Mouse (Mus musculus): ENCODE data around the gene Zfp92. TPM values are rescaled to one million over a fixed set of nuclear protein-coding genes. Genes with fewer than 3 reads are reported as not detected.

The Zfp92 gene
- polyA plus RNA-seq, 1 experiment from 2014 or later = 0.11 TPM

DNA sequence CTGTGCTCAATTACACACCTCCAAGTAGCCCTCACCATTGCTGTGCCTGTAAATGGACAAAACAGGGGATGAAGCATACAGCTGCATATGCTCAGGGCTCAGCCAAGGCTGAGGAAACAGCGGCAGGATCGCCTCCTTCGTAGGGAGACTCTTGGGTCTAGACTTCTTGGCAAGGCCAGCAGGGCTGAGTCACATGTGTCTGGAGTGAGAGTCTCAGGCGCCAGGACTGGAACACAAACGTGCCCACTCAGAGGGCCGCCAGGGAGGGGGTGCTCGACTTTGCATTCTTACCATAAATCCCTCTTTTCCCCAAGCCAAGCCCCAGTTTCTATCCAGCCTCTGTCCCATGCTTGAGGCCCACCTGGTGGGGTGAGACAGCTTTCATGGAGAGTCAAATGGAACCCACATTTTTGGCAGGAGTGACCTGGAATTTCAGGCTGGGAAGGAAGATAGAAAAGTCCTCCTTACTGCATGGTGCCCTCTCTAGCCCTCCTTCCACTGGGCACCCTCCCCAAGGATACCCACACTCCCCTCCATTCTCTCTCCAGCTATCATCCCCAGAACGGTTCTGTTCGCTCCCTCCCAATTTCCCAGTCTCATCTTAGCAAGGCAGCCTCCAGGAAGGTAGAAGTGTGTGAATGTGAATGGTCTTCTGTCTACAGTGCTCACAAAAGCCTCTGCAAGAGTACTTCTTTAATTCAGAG, 54.7 kb downstream of the Zfp92 start:
- peak; percentile 82 for DNase-seq (ENCODE audit: low spot score)
- peak; percentile 78 for ATAC-seq (ENCODE audit: low read depth)
- H3K4me1 ChIP-seq (ENCODE audit: control insufficient read depth, insufficient read depth, low read length) = peaks cover 30% of the 10 kb centered on the region
- peak overlapping the region; percentile 93 for H3K27ac ChIP-seq (replicated peaks; ENCODE audit: low read depth, low read length)
- H3K4me2 ChIP-seq (ENCODE audit: low read depth, low read length) = no peak overlapping the region
- no peak overlapping the region for H3K4me3 ChIP-seq (ENCODE audit: low read depth, low read length)
- no peak overlapping the region for H3K9ac ChIP-seq (ENCODE audit: low read depth, low read length)
- H3K36me3 ChIP-seq (ENCODE audit: control insufficient read depth, insufficient read depth, low read length) = no peaks in the 10 kb centered on the region
- H3K27me3 ChIP-seq (replicated peaks; ENCODE audit: control insufficient read depth, insufficient read depth, low read length) = no peaks in the 10 kb centered on the region
- 46% methylated on average over 5 of the region's 9 CpGs for WGBS
- H3K9me3 ChIP-seq (ENCODE audit: control insufficient read depth, low read length) = no peaks in the 10 kb centered on the region

DNA sequence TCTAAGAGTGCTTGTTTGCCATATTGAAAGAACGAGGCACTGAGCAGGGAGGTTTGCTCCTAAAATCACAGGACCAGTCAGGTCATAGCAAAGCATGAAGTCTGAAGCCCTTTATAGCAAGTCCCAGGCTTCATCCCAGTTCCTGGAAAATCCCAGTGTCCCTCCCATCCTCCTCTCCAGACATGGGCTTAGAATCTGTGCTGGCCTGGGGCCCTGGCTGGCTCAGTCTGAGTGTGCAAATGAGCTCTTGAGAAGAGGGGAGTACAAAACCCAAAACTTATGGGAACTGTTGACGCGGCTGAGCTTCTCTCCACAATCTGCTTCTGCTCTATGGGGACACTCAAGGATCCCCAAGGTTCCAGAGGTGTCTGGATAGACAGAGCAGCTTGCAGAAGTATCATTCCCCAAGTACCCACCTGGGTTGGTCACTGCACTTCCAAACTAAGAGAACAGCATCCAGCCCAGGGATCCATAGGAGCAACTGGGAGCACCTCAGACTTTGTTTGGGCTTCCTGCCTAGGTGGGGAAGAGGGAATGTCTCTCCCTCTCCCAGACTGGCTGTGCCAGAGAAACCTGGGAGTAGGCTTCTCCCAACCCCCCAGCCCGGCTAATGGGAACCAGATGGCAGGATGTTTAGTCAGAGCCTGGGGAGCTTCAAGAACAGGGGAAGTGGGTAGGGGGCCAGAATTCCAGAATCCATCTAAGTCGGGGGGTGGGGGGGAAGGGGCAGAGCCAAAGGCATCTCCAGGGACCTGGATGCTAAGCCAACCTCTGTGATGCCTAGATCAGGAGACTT, 56.7 kb downstream of the Zfp92 start:
- Histone ChIP-seq H3K27ac (replicated peaks; ENCODE audit: low read depth, low read length) (peak overlapping the region; percentile 93), H3K9ac (ENCODE audit: low read depth, low read length) (no peak overlapping the region), H3K4me1 (ENCODE audit: control insufficient read depth, insufficient read depth, low read length) (peaks cover 30% of the 10 kb centered on the region), H3K4me2 (ENCODE audit: low read depth, low read length) (peak overlapping the region; percentile 29), H3K36me3 (ENCODE audit: control insufficient read depth, insufficient read depth, low read length) (no peaks in the 10 kb centered on the region), H3K27me3 (replicated peaks; ENCODE audit: control insufficient read depth, insufficient read depth, low read length) (no peaks in the 10 kb centered on the region), H3K9me3 (ENCODE audit: control insufficient read depth, low read length) (no peaks in the 10 kb centered on the region), H3K4me3 (ENCODE audit: low read depth, low read length) (no peak overlapping the region)
- peak; percentile 86 for ATAC-seq (ENCODE audit: low read depth)
- WGBS = 50% methylated on average over 5 of the region's 5 CpGs
- peak; percentile 90 for DNase-seq (ENCODE audit: low spot score)

DNA sequence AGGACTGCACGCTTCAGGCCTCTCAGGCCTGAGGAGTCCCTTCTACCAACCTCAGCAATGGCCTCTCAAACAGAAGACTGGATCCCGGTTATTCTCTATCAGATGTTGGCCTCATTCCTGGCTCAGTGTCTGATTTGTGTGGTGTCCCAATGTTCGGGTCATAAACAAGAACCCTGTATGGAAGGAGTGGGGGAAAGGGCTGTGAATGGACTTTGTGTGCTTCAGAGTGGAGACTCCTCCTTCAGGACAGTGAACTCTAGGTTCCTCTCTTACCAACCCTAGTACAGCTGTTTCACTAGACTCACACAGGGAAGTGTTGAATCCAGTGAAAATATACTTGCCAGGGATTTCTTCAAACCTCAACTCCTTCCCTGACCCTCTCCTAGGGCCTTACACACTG, 57.4 kb downstream of the Zfp92 start:
- no peak overlapping the region for H3K9ac ChIP-seq (ENCODE audit: low read depth, low read length)
- no peaks in the 10 kb centered on the region for H3K27me3 ChIP-seq (replicated peaks; ENCODE audit: control insufficient read depth, insufficient read depth, low read length)
- H3K36me3 ChIP-seq (ENCODE audit: control insufficient read depth, insufficient read depth, low read length) = no peaks in the 10 kb centered on the region
- no peaks in the 10 kb centered on the region for H3K9me3 ChIP-seq (ENCODE audit: control insufficient read depth, low read length)
- H3K4me3 ChIP-seq (ENCODE audit: low read depth, low read length) = no peak overlapping the region
- DNase-seq (ENCODE audit: low spot score) = no peak
- no peak for ATAC-seq (ENCODE audit: low read depth)
- H3K27ac ChIP-seq (replicated peaks; ENCODE audit: low read depth, low read length) = peak overlapping the region; percentile 93
- peaks cover 30% of the 10 kb centered on the region for H3K4me1 ChIP-seq (ENCODE audit: control insufficient read depth, insufficient read depth, low read length)
- no peak overlapping the region for H3K4me2 ChIP-seq (ENCODE audit: low read depth, low read length)
- 45% methylated on average over 3 of the region's 3 CpGs for WGBS

DNA sequence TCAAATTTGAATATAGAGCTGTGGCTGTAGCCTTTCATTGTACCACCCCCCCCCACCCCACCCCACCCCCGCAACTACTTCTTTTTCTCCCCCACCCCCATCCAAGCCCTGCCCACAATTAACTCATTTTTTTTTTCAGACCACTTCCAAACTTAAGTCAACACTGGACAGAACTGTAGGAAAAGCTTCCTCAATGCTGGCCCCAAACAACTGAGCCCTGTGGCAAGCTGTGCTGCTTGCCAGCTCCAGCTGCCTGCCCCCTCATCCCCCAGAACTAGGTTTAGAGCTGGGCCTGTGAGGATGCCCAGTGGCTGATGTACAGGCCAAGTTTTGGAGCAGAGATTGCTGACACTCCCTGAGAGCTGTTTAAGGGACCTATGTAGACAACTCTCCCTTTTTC, 57.9 kb downstream of the Zfp92 start:
- Histone ChIP-seq H3K4me1 (ENCODE audit: control insufficient read depth, insufficient read depth, low read length) (peaks cover 30% of the 10 kb centered on the region), H3K9ac (ENCODE audit: low read depth, low read length) (no peak overlapping the region), H3K36me3 (ENCODE audit: control insufficient read depth, insufficient read depth, low read length) (no peaks in the 10 kb centered on the region), H3K27me3 (replicated peaks; ENCODE audit: control insufficient read depth, insufficient read depth, low read length) (no peaks in the 10 kb centered on the region), H3K4me3 (ENCODE audit: low read depth, low read length) (no peak overlapping the region), H3K9me3 (ENCODE audit: control insufficient read depth, low read length) (no peaks in the 10 kb centered on the region), H3K4me2 (ENCODE audit: low read depth, low read length) (no peak overlapping the region), H3K27ac (replicated peaks; ENCODE audit: low read depth, low read length) (peak overlapping the region; percentile 93)
- no peak for DNase-seq (ENCODE audit: low spot score)
- WGBS = 50% methylated on average over 1 of the region's 1 CpGs
- no peak for ATAC-seq (ENCODE audit: low read depth)

DNA sequence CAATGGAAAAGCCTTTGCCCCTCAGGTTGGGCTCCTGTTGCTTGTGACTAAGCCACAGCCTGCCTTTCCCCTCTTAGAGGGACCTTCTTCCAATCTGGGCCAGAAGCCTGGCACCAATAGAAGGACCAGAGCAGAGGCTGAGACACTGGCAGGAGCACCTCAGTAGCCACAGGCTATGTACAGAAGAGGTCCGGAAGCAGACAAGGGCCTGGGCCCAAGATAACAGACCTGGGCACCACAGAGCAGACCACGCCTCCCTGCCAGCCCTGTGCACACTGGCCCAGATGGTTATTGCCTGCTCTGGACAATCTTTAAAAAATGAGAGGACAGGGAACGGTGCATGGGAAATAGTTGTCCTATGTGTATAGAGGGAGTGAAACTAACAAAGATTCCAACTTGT, 60.9 kb downstream of the Zfp92 start:
- Histone ChIP-seq H3K27ac (replicated peaks; ENCODE audit: low read depth, low read length) (no peak overlapping the region), H3K4me1 (ENCODE audit: control insufficient read depth, insufficient read depth, low read length) (peaks cover 33% of the 10 kb centered on the region), H3K36me3 (ENCODE audit: control insufficient read depth, insufficient read depth, low read length) (no peaks in the 10 kb centered on the region), H3K4me2 (ENCODE audit: low read depth, low read length) (no peak overlapping the region), H3K27me3 (replicated peaks; ENCODE audit: control insufficient read depth, insufficient read depth, low read length) (no peaks in the 10 kb centered on the region; the same call in 1 of the 2 replicates), H3K9me3 (ENCODE audit: control insufficient read depth, low read length) (no peaks in the 10 kb centered on the region), H3K9ac (ENCODE audit: low read depth, low read length) (no peak overlapping the region), H3K4me3 (ENCODE audit: low read depth, low read length) (no peak overlapping the region)
- DNase-seq (ENCODE audit: low spot score) (no peak), ATAC-seq (ENCODE audit: low read depth) (no peak)
- WGBS = 85% methylated on average over 3 of the region's 3 CpGs

DNA sequence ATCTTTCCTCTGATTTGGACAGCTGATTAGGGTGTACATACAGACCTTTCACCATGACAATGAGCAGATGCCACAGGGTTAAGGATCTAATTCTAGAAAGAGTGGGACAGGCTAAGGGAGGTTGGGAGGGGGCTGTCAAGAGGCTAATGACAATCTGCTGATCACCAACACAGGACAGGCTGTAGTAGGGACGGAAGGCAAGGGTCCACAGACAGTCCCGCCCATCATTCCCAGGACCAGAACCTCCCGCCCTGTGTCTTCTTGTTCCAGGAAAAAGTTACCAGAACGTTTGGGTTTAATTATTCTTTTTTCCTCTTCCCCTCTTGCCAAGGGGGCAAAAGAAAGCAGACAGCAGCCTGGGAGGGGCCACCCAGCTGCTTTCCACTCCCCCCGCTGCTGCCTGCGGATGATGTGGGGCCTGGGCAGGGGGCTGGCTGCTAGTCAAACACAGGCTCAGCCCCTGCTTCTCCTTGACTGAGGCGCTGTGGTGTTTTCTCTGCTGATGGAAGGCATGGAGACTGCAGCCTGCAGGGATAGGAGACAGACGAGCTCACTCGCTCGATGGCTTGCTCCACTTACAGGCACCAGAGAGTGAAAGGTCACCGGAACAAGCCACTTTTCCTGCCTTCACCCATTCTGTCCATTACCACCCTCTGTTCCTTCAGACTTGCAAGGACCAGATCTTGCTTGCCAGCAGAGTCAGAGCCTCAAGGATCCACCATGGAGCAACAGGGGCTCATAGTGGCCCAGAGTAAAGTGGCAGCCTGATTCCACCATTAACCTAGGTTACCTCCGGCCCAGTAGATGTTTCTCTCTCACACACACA, 63.7 kb downstream of the Zfp92 start:
- H3K9ac ChIP-seq (ENCODE audit: low read depth, low read length) = no peak overlapping the region
- DNase-seq (ENCODE audit: low spot score) (peak; percentile 78), ATAC-seq (ENCODE audit: low read depth) (peak; percentile 80)
- H3K4me3 ChIP-seq (ENCODE audit: low read depth, low read length) = no peak overlapping the region
- no peak overlapping the region for H3K4me2 ChIP-seq (ENCODE audit: low read depth, low read length)
- WGBS = 43% methylated on average over 12 of the region's 12 CpGs
- H3K4me1 ChIP-seq (ENCODE audit: control insufficient read depth, insufficient read depth, low read length) = peaks cover 21% of the 10 kb centered on the region
- H3K27ac ChIP-seq (replicated peaks; ENCODE audit: low read depth, low read length) = peak overlapping the region; percentile 91
- no peaks in the 10 kb centered on the region for H3K9me3 ChIP-seq (ENCODE audit: control insufficient read depth, low read length)
- H3K36me3 ChIP-seq (ENCODE audit: control insufficient read depth, insufficient read depth, low read length) = no peaks in the 10 kb centered on the region
- no peaks in the 10 kb centered on the region; the same call in 1 of the 2 replicates for H3K27me3 ChIP-seq (replicated peaks; ENCODE audit: control insufficient read depth, insufficient read depth, low read length)

DNA sequence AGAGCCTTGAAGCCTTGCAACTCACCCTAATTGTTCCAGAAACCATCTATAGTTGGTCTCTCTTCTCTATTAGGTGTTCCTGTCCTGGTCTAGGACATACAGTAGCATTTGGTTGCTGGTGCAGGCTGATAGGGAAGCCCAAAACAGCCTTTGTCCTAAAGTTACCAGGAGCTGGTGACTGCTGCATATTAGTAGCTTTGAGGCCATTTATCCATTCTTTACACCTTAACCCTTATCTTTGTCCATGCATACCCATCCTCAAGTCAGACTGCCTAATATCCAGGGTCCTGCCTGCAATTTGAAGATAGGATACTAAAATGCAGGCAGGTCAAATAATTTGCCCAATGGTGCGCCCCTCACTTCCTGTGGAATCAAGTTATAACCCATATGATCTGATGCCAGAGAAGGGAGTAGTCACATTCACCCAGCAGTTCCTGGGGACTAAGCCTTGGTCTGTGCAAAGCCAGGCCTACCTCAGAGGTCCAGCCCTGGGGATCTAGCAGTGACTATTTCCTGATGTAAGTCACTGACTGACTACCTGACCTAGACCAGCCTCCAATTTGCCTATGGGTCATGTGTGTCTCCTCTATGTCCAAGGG, 64.9 kb downstream of the Zfp92 start:
- Histone ChIP-seq H3K4me1 (ENCODE audit: control insufficient read depth, insufficient read depth, low read length) (peaks cover 21% of the 10 kb centered on the region), H3K4me2 (ENCODE audit: low read depth, low read length) (no peak overlapping the region), H3K27ac (replicated peaks; ENCODE audit: low read depth, low read length) (peak overlapping the region; percentile 91), H3K9me3 (ENCODE audit: control insufficient read depth, low read length) (no peaks in the 10 kb centered on the region), H3K9ac (ENCODE audit: low read depth, low read length) (no peak overlapping the region), H3K4me3 (ENCODE audit: low read depth, low read length) (no peak overlapping the region), H3K27me3 (replicated peaks; ENCODE audit: control insufficient read depth, insufficient read depth, low read length) (no peaks in the 10 kb centered on the region; the same call in 1 of the 2 replicates), H3K36me3 (ENCODE audit: control insufficient read depth, insufficient read depth, low read length) (no peaks in the 10 kb centered on the region)
- no peak for ATAC-seq (ENCODE audit: low read depth)
- no peak for DNase-seq (ENCODE audit: low spot score)
- WGBS = 89% methylated on average over 1 of the region's 1 CpGs

DNA sequence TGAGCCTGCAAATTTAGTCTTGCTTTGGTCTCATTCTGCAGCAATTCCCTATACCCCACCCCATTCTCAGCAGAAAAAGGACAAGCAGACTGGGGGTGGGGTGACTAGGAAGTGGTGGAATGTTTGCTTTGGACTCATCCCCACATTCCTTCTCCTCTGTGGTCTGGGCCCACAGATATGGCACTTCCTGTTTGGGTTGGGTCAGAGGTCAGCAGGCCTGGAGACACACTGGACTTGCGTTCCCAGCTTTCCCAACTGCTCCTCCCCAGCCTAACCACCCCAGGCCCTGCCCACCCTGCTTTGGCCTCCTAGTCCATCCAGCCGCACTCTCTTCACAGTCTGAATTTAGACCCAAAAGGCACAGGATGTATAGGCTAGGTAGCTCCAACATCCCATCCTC, 65.7 kb downstream of the Zfp92 start:
- peaks cover 21% of the 10 kb centered on the region for H3K4me1 ChIP-seq (ENCODE audit: control insufficient read depth, insufficient read depth, low read length)
- H3K9ac ChIP-seq (ENCODE audit: low read depth, low read length) = no peak overlapping the region
- ATAC-seq (ENCODE audit: low read depth) (no peak; the same call in 1 of the 2 replicates), DNase-seq (ENCODE audit: low spot score) (peak; percentile 54)
- H3K27ac ChIP-seq (replicated peaks; ENCODE audit: low read depth, low read length) = peak overlapping the region; percentile 68
- H3K4me3 ChIP-seq (ENCODE audit: low read depth, low read length) = no peak overlapping the region
- no peaks in the 10 kb centered on the region; the same call in 1 of the 2 replicates for H3K27me3 ChIP-seq (replicated peaks; ENCODE audit: control insufficient read depth, insufficient read depth, low read length)
- no peaks in the 10 kb centered on the region for H3K36me3 ChIP-seq (ENCODE audit: control insufficient read depth, insufficient read depth, low read length)
- WGBS = 72% methylated on average over 2 of the region's 2 CpGs
- no peak overlapping the region for H3K4me2 ChIP-seq (ENCODE audit: low read depth, low read length)
- H3K9me3 ChIP-seq (ENCODE audit: control insufficient read depth, low read length) = no peaks in the 10 kb centered on the region
